Mouse (Mus musculus) kidney, embryonic 14.5 days (tissue): ENCODE measurements around the gene Fdxr. TPM values are rescaled to one million over a fixed set of nuclear protein-coding genes. Genes with fewer than 3 reads are reported as not detected.
A peak's percentile ranks its signal among the peaks of the same experiment; 100 is the strongest.

Source experiments
- ATAC-seq: fragments of 200-750 bp; cut with Nextera tagmentation; 2 replicates; pipeline ENCODE4 v1.8.0; 2017; ENCODE audit warnings: moderate number of reproducible peaks, mild to moderate bottlenecking, moderate TSS enrichment, moderate library complexity; ENCODE audit not compliant: low FRiP score, low TSS enrichment
- H3K27ac ChIP-seq: fragments of 300-500 bp; sonication (generic); 2 replicates; pipeline ENCODE4 v1.5.1; 2014; ENCODE audit warnings: low read depth, mild to moderate bottlenecking, low read length, moderate library complexity, mixed read lengths
- H3K27me3 ChIP-seq: fragments of 300-500 bp; sonication (generic); 2 replicates; pipeline ENCODE4 v1.6.1; 2014; ENCODE audit warnings: mild to moderate bottlenecking, low read length; ENCODE audit not compliant: control insufficient read depth, insufficient read depth
- H3K36me3 ChIP-seq: fragments of 300-500 bp; sonication (generic); 2 replicates; pipeline ENCODE4 v1.6.1; 2014; ENCODE audit warnings: low read length, mixed read lengths; ENCODE audit not compliant: control insufficient read depth, insufficient read depth
- H3K4me1 ChIP-seq: fragments of 300-500 bp; sonication (generic); 2 replicates; pipeline ENCODE4 v1.6.1; 2014; ENCODE audit warnings: low read length, mixed read lengths; ENCODE audit not compliant: control insufficient read depth, insufficient read depth
- H3K4me2 ChIP-seq: fragments of 300-500 bp; sonication (generic); replicated peaks from 2 replicates; pipeline ENCODE4 v1.6.1; 2014; ENCODE audit warnings: low read depth, mild to moderate bottlenecking, low read length
- H3K4me3 ChIP-seq: fragments of 300-500 bp; sonication (generic); 2 replicates; pipeline ENCODE4 v1.5.1; 2014; ENCODE audit warnings: mild to moderate bottlenecking, low read length
- H3K9ac ChIP-seq: fragments of 300-500 bp; sonication (generic); 2 replicates; pipeline ENCODE4 v1.6.1; 2014; ENCODE audit warnings: low read depth, mild to moderate bottlenecking, low read length, moderate library complexity
- H3K9me3 ChIP-seq: fragments of 300-500 bp; sonication (generic); 2 replicates; pipeline ENCODE4 v1.6.1; 2016; ENCODE audit warnings: low read length; ENCODE audit not compliant: control insufficient read depth
- WGBS: fragments of 180-500 bp; shearing (Covaris S2); extraction: QIAGEN DNeasy Blood & Tissue Kit; methylation state at CpG from one replicate; pipeline ENCODE4 v1.1.7; 2014; 5-methylcytosine and 5-hydroxymethylcytosine counted together
- polyA plus RNA-seq: library from polyadenylated mRNA; unstranded; fragments of >200 nt; fragmentation: Nextera tagmentation; extraction: Ambion mirVana; gene quantifications from 2 replicates; pipeline ENCODE4 v1.2.1, GENCODE M21; 2014

The Fdxr gene
- polyA plus RNA-seq, 1 experiment from 2014 or later: 13.1 TPM

DNA sequence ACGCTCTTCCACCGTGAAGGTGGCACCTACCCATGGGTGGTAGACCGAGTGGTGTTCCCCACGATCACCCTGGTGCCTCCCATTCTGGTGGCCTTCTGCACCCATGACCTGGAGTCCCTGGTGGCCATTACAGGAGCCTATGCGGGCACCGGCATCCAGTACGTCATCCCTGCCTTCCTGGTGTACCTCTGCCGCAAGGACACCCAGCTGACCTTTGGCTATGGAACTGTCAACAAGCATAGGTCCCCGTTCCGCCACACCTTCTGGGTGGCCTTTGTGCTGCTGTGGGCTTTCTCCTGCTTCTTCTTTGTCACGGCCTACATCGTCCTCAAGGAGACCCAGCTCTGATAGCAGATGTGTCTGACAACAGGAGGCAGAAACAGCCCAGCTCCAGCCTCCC is 33.1 kb downstream of the Fdxr start:
- ATAC-seq: no peak
- no peak overlapping the region for H3K4me2 ChIP-seq
- H3K9ac ChIP-seq: no peak overlapping the region
- 90% methylated on average over 12 of the region's 12 CpGs for WGBS
- peaks cover 21% of the 10 kb centered on the region for H3K4me1 ChIP-seq
- H3K27ac ChIP-seq: no peak overlapping the region
- H3K4me3 ChIP-seq: no peak overlapping the region
- no peaks in the 10 kb centered on the region for H3K9me3 ChIP-seq
- peaks cover 3% of the 10 kb centered on the region for H3K36me3 ChIP-seq
- peaks cover 27% of the 10 kb centered on the region for H3K27me3 ChIP-seq

DNA sequence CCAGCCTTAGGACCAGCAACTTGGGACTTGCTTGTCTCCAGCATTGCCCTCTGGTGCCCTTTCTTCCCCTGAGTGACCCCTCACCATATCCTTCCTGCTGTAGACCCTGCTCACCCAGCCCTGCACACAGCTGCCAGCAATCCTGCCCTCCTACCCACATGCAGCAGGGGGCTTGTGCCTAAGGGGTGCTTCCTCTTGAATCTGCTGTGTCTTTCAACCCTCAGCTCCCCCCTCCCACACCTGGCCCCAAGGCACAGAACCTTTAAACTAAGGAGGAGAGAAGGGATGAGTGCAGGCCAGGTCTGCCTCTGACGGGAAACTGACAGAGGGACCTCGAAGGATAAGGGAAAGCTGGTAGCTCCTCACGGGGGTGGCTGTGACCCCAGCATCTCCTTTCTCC is 34.1 kb downstream of the Fdxr start:
- Histone ChIP-seq H3K36me3 (peaks cover 3% of the 10 kb centered on the region), H3K4me1 (peaks cover 27% of the 10 kb centered on the region), H3K4me3 (no peak overlapping the region), H3K27me3 (peaks cover 16% of the 10 kb centered on the region; the same call in 1 of the 2 replicates), H3K9ac (no peak overlapping the region), H3K4me2 (no peak overlapping the region), H3K27ac (no peak overlapping the region), H3K9me3 (no peaks in the 10 kb centered on the region)
- 80% methylated on average over 3 of the region's 3 CpGs for WGBS
- ATAC-seq: no peak

DNA sequence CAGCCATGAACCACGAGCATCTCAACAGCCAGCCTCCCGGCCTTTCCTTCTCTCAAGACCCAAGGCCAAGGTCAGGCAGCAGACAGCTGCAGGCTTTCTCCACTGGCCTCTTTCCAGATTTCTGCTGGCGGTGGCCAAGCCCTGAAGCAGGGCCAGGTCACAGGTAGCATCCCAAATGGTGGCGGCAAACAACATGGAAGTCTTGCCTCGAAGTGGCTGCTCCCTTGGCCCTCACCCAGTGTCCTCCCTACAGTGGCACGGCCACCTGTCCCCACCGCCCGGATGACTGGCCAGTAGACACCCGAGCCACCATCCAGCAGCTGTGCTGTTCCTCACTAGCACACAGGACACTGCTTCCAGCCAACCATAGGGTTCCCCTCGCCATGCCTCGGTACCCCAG is 35.4 kb downstream of the Fdxr start:
- peaks cover 32% of the 10 kb centered on the region for H3K4me1 ChIP-seq
- H3K27ac ChIP-seq: no peak overlapping the region
- H3K4me3 ChIP-seq: no peak overlapping the region
- H3K9ac ChIP-seq: no peak overlapping the region
- no peak for ATAC-seq
- H3K4me2 ChIP-seq: no peak overlapping the region
- peaks cover 3% of the 10 kb centered on the region for H3K36me3 ChIP-seq
- WGBS: 53% methylated on average over 11 of the region's 11 CpGs
- H3K27me3 ChIP-seq: peaks cover 7% of the 10 kb centered on the region; the same call in 1 of the 2 replicates
- H3K9me3 ChIP-seq: no peaks in the 10 kb centered on the region

DNA sequence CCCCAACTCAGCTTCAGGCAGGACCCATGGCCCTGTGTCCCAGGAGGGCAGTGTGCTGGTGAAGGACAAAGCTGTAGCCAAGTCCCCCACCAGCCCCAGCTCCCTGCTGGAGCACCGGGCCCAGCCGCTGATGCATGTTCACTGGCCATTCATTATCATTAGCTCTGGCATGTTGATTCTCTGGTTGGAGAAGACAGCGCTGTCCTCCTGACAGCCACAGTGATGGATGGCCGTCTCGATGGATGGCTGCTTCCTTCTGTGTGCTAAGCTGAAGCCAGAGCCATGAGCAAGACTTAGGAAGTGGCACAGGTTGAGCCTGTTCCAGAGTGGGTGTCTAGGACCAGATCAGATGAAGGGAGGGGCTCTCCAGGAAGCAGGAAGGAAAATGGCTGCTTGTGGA is 40.3 kb downstream of the Fdxr start:
- H3K4me3 ChIP-seq: no peak overlapping the region
- no peak overlapping the region for H3K9ac ChIP-seq
- no peak overlapping the region for H3K27ac ChIP-seq
- H3K9me3 ChIP-seq: no peaks in the 10 kb centered on the region
- no peaks in the 10 kb centered on the region for H3K36me3 ChIP-seq
- 9% methylated on average over 5 of the region's 5 CpGs for WGBS
- ATAC-seq: peak; percentile 7; the same call in 1 of the 2 replicates
- H3K4me1 ChIP-seq: peaks cover 33% of the 10 kb centered on the region
- peaks cover 18% of the 10 kb centered on the region; the same call in 1 of the 2 replicates for H3K27me3 ChIP-seq
- H3K4me2 ChIP-seq: no peak overlapping the region; the same call in 1 of the 2 replicates

DNA sequence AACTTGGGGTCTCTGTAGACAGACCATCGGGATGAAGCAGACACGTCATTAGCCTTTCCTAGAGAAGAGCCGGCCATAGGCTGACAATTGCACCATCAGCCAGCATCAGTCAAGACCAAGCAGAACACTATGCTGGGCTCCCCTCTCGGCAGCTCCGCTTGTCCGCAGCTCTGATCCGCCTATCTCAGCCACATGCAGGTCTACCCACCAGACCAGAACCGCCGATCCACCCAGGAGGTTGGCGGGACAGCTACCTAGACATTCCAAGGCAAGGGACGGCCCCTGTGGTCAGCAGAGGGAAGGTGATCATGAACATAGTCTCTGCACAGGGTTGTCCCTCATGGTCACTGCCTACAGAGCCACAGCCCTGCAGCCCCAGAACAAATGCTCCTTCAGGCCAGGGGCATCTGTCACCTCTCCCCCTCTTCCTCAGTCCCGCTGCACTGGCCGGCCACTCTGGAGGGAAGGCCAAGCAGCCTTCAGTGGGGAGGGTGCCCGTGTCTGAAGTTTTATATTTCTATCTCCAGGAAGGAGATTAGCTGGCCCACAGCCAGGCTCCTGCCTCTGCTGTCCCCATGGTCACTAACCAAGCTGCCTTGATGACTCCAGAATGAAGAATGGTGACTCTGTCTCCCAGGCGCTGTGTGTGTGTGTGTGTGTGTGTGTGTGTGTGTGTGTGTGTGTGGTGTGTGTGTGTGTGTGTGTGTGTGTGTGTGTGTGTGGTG is 42.4 kb downstream of the Fdxr start:
- H3K4me2 ChIP-seq: no peak overlapping the region
- H3K4me1 ChIP-seq: peaks cover 28% of the 10 kb centered on the region
- no peak overlapping the region for H3K4me3 ChIP-seq
- H3K9ac ChIP-seq: no peak overlapping the region
- WGBS: 59% methylated on average over 15 of the region's 15 CpGs
- H3K36me3 ChIP-seq: no peaks in the 10 kb centered on the region; the same call in 1 of the 2 replicates
- peaks cover 18% of the 10 kb centered on the region; the same call in 1 of the 2 replicates for H3K27me3 ChIP-seq
- H3K9me3 ChIP-seq: no peaks in the 10 kb centered on the region
- no peak overlapping the region for H3K27ac ChIP-seq
- ATAC-seq: no peak

DNA sequence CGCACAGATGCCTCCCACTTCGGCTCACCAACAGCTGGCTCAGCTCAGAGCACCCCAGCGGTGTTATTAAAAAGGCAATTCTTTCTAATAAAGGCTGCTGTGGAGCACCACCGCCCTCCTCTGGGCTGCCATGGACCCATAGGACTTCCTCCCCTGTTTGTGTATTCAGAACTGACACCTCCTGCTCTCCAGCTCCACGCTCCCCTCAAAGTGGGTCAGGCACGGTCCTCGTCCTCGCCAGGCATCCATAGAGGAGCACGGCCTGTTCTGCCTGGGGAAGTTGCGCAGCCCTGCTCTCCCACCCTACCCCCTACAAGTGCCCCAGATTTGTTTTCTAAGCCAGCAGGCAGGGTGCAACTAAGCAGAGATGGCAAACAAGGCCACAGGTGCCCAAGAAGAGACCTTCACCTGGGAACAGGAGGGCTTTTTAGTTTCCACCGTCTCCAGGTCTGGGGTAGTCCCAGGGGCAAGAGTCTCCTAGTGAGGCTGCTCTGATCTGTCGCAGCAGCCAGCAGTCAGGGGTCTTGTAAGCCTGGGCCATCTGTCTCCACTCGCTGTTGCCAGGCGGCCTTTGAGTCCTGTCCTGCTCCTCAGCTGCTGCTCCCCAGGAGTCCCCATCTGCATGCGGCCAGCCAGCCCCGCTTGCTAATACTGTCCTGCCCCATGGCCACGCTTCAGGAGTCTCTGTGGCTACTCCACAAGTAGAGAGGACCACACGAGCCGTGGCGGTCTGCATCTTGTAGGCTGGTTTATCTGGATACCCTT is 43.1 kb downstream of the Fdxr start:
- H3K36me3 ChIP-seq: no peaks in the 10 kb centered on the region; the same call in 1 of the 2 replicates
- 66% methylated on average over 20 of the region's 20 CpGs for WGBS
- H3K9me3 ChIP-seq: no peaks in the 10 kb centered on the region
- H3K4me2 ChIP-seq: no peak overlapping the region
- no peak for ATAC-seq
- H3K4me1 ChIP-seq: peaks cover 28% of the 10 kb centered on the region
- no peak overlapping the region for H3K9ac ChIP-seq
- H3K4me3 ChIP-seq: no peak overlapping the region
- H3K27ac ChIP-seq: no peak overlapping the region
- H3K27me3 ChIP-seq: peaks cover 18% of the 10 kb centered on the region; the same call in 1 of the 2 replicates

DNA sequence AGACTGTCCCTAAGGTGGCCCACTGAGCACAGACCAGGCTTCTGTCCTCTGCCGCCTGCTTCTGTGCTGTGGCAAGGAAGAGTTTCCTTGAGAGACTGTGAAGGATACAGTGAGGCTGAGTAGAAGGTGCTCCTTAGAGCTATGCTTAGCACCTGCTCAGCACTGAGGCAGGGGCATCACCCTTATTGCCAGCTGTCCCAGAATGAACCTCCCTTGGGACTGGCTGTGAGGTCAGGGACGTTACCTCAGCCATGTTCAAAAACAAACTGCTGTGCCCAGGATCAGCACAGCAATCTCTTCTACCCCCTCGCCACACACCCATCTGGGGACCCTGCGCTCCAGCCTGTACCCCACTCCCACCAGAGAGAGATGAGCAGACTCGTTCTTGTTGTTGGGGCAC is 44.0 kb downstream of the Fdxr start:
- peaks cover 18% of the 10 kb centered on the region; the same call in 1 of the 2 replicates for H3K27me3 ChIP-seq
- no peaks in the 10 kb centered on the region; the same call in 1 of the 2 replicates for H3K36me3 ChIP-seq
- no peak overlapping the region for H3K9ac ChIP-seq
- no peak overlapping the region for H3K27ac ChIP-seq
- 85% methylated on average over 5 of the region's 5 CpGs for WGBS
- H3K4me1 ChIP-seq: peaks cover 23% of the 10 kb centered on the region
- no peak overlapping the region for H3K4me3 ChIP-seq
- no peaks in the 10 kb centered on the region for H3K9me3 ChIP-seq
- no peak overlapping the region for H3K4me2 ChIP-seq
- ATAC-seq: no peak

DNA sequence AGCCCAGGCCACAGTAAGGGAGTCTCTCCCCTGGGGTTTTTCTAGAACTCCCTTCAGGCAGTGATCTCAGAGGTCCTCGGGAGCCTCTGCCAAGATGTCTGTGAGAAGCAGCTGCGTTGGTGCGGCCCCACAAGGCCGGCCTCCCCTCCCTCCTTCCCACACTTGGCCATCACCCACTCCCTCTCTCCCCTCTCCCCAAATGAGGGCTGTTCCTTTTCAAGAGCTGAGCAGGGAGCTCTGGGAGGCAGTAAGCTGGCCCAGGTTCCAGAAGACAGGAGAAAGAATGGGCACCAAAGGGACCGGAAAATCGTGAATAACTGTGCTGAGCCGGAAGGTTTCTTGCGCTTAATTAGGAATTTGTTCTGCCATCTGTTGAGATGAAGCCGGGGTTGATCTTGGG is 44.9 kb downstream of the Fdxr start:
- Histone ChIP-seq H3K4me3 (no peak overlapping the region), H3K27ac (peak overlapping the region; percentile 3; the same call in 1 of the 2 replicates), H3K36me3 (no peaks in the 10 kb centered on the region; the same call in 1 of the 2 replicates), H3K4me2 (no peak overlapping the region), H3K4me1 (peaks cover 27% of the 10 kb centered on the region), H3K27me3 (peaks cover 18% of the 10 kb centered on the region; the same call in 1 of the 2 replicates), H3K9ac (no peak overlapping the region), H3K9me3 (no peaks in the 10 kb centered on the region)
- ATAC-seq: no peak
- 64% methylated on average over 9 of the region's 9 CpGs for WGBS
